Mouse (Mus musculus): Measurements from ENCODE around the gene Spink4.

- TF ChIP-seq CTCF (IDR thresholded peaks at IDR 0.05; ENCODE audit: control insufficient read depth, insufficient read depth, insufficient read length) (no peak), FOSL1 (IDR thresholded peaks at IDR 0.05; ENCODE audit: insufficient read depth, low read length, poor library complexity, severe bottlenecking) (no peak), MAX (IDR thresholded peaks at IDR 0.05) (no peak), CEBPB (IDR thresholded peaks at IDR 0.05; ENCODE audit: low read depth) (no peak), MYOD1 (IDR thresholded peaks at IDR 0.05; ENCODE audit: control insufficient read depth, insufficient read length, low read depth) (no peak)
Observed at GRCm38 (mm10) chr4:40874794-40875552, 44.9 kb upstream of the Spink4 start.

Measured in C2C12 (cell line).